Mouse (Mus musculus) hindbrain, embryonic 12.5 days (tissue): Measurements from ENCODE around the gene Yy2. TPM values are rescaled to one million over a fixed set of nuclear protein-coding genes. Genes with fewer than 3 reads are reported as not detected.
A peak's percentile ranks its signal among the peaks of the same experiment; 100 is the strongest.

Source experiments
- ATAC-seq: fragments of 200-750 bp; cut with Nextera tagmentation; 2 replicates; pipeline ENCODE4 v1.8.0; 2017; ENCODE audit warnings: moderate TSS enrichment; ENCODE audit not compliant: low FRiP score
- H3K27ac ChIP-seq: fragments of 300-500 bp; sonication (generic); 2 replicates; pipeline ENCODE4 v1.5.1; 2016; ENCODE audit warnings: mild to moderate bottlenecking
- H3K27me3 ChIP-seq: fragments of 300-500 bp; sonication (generic); 2 replicates; pipeline ENCODE4 v1.6.1; 2016; ENCODE audit warnings: mild to moderate bottlenecking
- H3K36me3 ChIP-seq: fragments of 300-500 bp; sonication (generic); 2 replicates; pipeline ENCODE4 v1.6.1; 2016; ENCODE audit warnings: mild to moderate bottlenecking
- H3K4me1 ChIP-seq: fragments of 300-500 bp; sonication (generic); 2 replicates; pipeline ENCODE4 v1.6.1; 2016
- H3K4me2 ChIP-seq: fragments of 300-500 bp; sonication (generic); replicated peaks from 2 replicates; pipeline ENCODE4 v1.6.1; 2016; ENCODE audit warnings: mild to moderate bottlenecking
- H3K4me3 ChIP-seq: fragments of 300-500 bp; sonication (generic); 2 replicates; pipeline ENCODE4 v1.5.1; 2016; ENCODE audit warnings: mild to moderate bottlenecking
- H3K9ac ChIP-seq: fragments of 300-500 bp; sonication (generic); 2 replicates; pipeline ENCODE4 v1.6.1; 2016; ENCODE audit warnings: mild to moderate bottlenecking, moderate library complexity
- H3K9me3 ChIP-seq: fragments of 300-500 bp; sonication (generic); replicated peaks from 2 replicates; pipeline ENCODE4 v1.6.1; 2016; ENCODE audit warnings: mild to moderate bottlenecking
- WGBS: fragments of 180-500 bp; shearing (Covaris S2); methylation state at CpG from one replicate; pipeline ENCODE4 v1.1.7; 2016; 5-methylcytosine and 5-hydroxymethylcytosine counted together
- polyA plus RNA-seq: library from polyadenylated mRNA; unstranded; fragments of >200 nt; fragmentation: Nextera tagmentation; extraction: Ambion mirVana; gene quantifications from 2 replicates; pipeline ENCODE4 v1.2.1, GENCODE M21; 2016

Gene Yy2
- 4.6 and 5.0 TPM in 2 replicates for polyA plus RNA-seq

DNA sequence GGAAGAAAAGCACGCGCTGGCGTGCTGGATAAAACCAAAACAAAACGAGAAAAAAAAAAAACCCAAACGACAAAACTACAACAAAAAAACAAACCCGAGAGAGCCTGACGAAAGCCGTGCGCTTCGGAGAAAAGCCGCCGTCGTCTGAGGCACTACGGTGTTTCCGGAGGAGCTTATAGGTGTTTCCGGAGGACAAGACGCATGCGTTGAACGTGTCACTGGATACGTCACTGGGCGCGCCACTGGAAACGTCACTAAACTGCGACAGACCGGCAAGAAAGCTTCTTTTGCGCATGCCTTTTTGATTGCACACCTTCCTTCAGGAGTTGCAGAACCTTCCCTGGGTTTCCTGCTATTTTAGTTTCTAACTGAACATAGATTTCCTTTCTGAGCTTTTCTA is at the start of gene Yy2:
Yy2 (minus strand) TSS at position 146 of the 400 bp plus-strand sequence.
- WGBS: 85% methylated on average over 26 of the region's 26 CpGs
- H3K27ac ChIP-seq: no peak within 1 kb of the TSS
- no peak for ATAC-seq
- no peak within 1 kb of the TSS for H3K4me2 ChIP-seq
- H3K27me3 ChIP-seq: no peaks in the 10 kb centered on the region
- H3K9me3 ChIP-seq: no peaks in the 10 kb centered on the region
- H3K4me3 ChIP-seq: no peak within 1 kb of the TSS
- H3K9ac ChIP-seq: no peak within 1 kb of the TSS
- no peaks in the 10 kb centered on the region for H3K36me3 ChIP-seq
- no peaks in the 10 kb centered on the region for H3K4me1 ChIP-seq

- Histone ChIP-seq H3K27me3 (no peaks in the 10 kb centered on the region), H3K9me3 (no peaks in the 10 kb centered on the region), H3K9ac (no peak overlapping the region), H3K4me1 (no peaks in the 10 kb centered on the region), H3K36me3 (no peaks in the 10 kb centered on the region), H3K27ac (no peak overlapping the region), H3K4me2 (peak overlapping the region; percentile 37), H3K4me3 (0 out of 2 replicates have a peak overlapping the region, but pooled peaks have one; percentile 7)
- WGBS: 18% methylated on average over 30 of the region's 32 CpGs
- ATAC-seq: no peak
Measured at GRCm38 (mm10) chrX:157612894-157613293, 44.1 kb upstream of the Yy2 start.

- H3K4me1 ChIP-seq: no peaks in the 10 kb centered on the region
- no peaks in the 10 kb centered on the region for H3K27me3 ChIP-seq
- no peaks in the 10 kb centered on the region for H3K36me3 ChIP-seq
- H3K27ac ChIP-seq: no peak overlapping the region
- no peak overlapping the region for H3K4me3 ChIP-seq
- H3K4me2 ChIP-seq: no peak overlapping the region
- H3K9ac ChIP-seq: no peak overlapping the region
- ATAC-seq: no peak
- 11% methylated on average over 3 of the region's 3 CpGs for WGBS
- no peaks in the 10 kb centered on the region for H3K9me3 ChIP-seq
Measured at GRCm38 (mm10) chrX:157601450-157601849, 32.7 kb upstream of the Yy2 start.

GRCm38 (mm10) chrX:157598186-157598996 is 29.6 kb upstream of the Yy2 start, which contains the start of gene Mbtps2:
Gene Mbtps2, minus strand, starts transcription at chrX:157598715.
- Histone ChIP-seq H3K4me3 (peak within 1 kb of the TSS; percentile 58), H3K9me3 (no peaks in the 10 kb centered on the region), H3K27ac (peak within 1 kb of the TSS; percentile 91), H3K27me3 (no peaks in the 10 kb centered on the region), H3K36me3 (no peaks in the 10 kb centered on the region), H3K4me1 (no peaks in the 10 kb centered on the region), H3K4me2 (peak within 1 kb of the TSS; percentile 46), H3K9ac (peak within 1 kb of the TSS; percentile 74)
- 13% methylated on average over 60 of the region's 74 CpGs for WGBS
- peak; percentile 89 for ATAC-seq

GRCm38 (mm10) chrX:157597585-157598185 is 28.9 kb upstream of the Yy2 start:
- Histone ChIP-seq H3K9ac (peak overlapping the region; percentile 74), H3K4me2 (peak overlapping the region; percentile 46), H3K9me3 (no peaks in the 10 kb centered on the region), H3K27me3 (no peaks in the 10 kb centered on the region), H3K4me1 (no peaks in the 10 kb centered on the region), H3K36me3 (no peaks in the 10 kb centered on the region), H3K27ac (peak overlapping the region; percentile 91), H3K4me3 (peak overlapping the region; percentile 58)
- ATAC-seq: peak; percentile 23; the same call in 1 of the 2 replicates
- 27% methylated on average over 17 of the region's 17 CpGs for whole genome bisulfite sequencing

GRCm38 (mm10) chrX:157596802-157597201 is 28.0 kb upstream of the Yy2 start:
- H3K4me1 ChIP-seq: no peaks in the 10 kb centered on the region
- no peaks in the 10 kb centered on the region for H3K9me3 ChIP-seq
- no peak for ATAC-seq
- H3K4me3 ChIP-seq: 0 out of 2 replicates have a peak overlapping the region, but pooled peaks have one; percentile 58
- H3K36me3 ChIP-seq: no peaks in the 10 kb centered on the region
- WGBS: 87% methylated on average over 5 of the region's 5 CpGs
- peak overlapping the region; percentile 47; the same call in 1 of the 2 replicates for H3K9ac ChIP-seq
- no peaks in the 10 kb centered on the region for H3K27me3 ChIP-seq
- no peak overlapping the region for H3K27ac ChIP-seq
- peak overlapping the region; percentile 46 for H3K4me2 ChIP-seq

- Histone ChIP-seq H3K27ac (no peak overlapping the region), H3K9ac (no peak overlapping the region), H3K36me3 (no peaks in the 10 kb centered on the region), H3K4me1 (no peaks in the 10 kb centered on the region), H3K4me2 (no peak overlapping the region), H3K27me3 (no peaks in the 10 kb centered on the region), H3K4me3 (no peak overlapping the region), H3K9me3 (no peaks in the 10 kb centered on the region)
- no peak for ATAC-seq
- 85% methylated on average over 6 of the region's 6 CpGs for WGBS
Measured at GRCm38 (mm10) chrX:157595927-157596326, 27.1 kb upstream of the Yy2 start.

DNA sequence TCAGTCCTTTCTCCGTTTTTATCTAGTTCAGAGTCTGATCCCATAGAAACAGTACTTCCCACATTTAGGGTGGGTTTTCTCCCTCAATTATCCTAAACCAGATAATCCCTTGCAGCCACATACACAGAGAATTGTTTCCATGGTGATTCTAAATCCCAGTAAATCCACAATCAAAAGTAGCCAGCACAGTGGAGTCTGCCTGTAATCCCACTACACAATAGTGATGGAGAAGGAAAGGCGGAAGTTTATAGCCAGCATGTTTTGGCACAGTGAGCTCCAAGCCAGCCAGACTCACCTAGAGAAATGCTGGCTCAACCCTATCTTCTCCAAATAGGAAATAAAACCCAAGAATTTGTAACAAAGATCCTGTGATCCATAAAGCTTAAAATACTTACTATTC is 25.8 kb upstream of the Yy2 start:
- H3K27ac ChIP-seq: no peak overlapping the region
- H3K36me3 ChIP-seq: no peaks in the 10 kb centered on the region
- no peaks in the 10 kb centered on the region for H3K27me3 ChIP-seq
- H3K9ac ChIP-seq: no peak overlapping the region
- no peak overlapping the region for H3K4me2 ChIP-seq
- no peak overlapping the region for H3K4me3 ChIP-seq
- H3K9me3 ChIP-seq: no peaks in the 10 kb centered on the region
- no peak for ATAC-seq
- WGBS: 78% methylated on average over 2 of the region's 2 CpGs
- no peaks in the 10 kb centered on the region for H3K4me1 ChIP-seq

- no peak overlapping the region for H3K4me3 ChIP-seq
- 58% methylated on average over 5 of the region's 5 CpGs for WGBS
- no peak overlapping the region for H3K4me2 ChIP-seq
- no peak overlapping the region for H3K27ac ChIP-seq
- H3K36me3 ChIP-seq: no peaks in the 10 kb centered on the region
- H3K27me3 ChIP-seq: no peaks in the 10 kb centered on the region
- ATAC-seq: no peak
- no peak overlapping the region for H3K9ac ChIP-seq
- H3K9me3 ChIP-seq: no peaks in the 10 kb centered on the region
- no peaks in the 10 kb centered on the region for H3K4me1 ChIP-seq
Measured at GRCm38 (mm10) chrX:157587001-157587400, 18.2 kb upstream of the Yy2 start.

GRCm38 (mm10) chrX:157586397-157586796 is 17.6 kb upstream of the Yy2 start:
- no peak overlapping the region for H3K4me3 ChIP-seq
- ATAC-seq: no peak
- no peaks in the 10 kb centered on the region for H3K4me1 ChIP-seq
- no peaks in the 10 kb centered on the region for H3K27me3 ChIP-seq
- H3K36me3 ChIP-seq: no peaks in the 10 kb centered on the region
- no peak overlapping the region for H3K9ac ChIP-seq
- H3K4me2 ChIP-seq: no peak overlapping the region
- no peak overlapping the region for H3K27ac ChIP-seq
- no peaks in the 10 kb centered on the region for H3K9me3 ChIP-seq

GRCm38 (mm10) chrX:157579108-157579614 is 10.4 kb upstream of the Yy2 start:
- H3K9ac ChIP-seq: no peak overlapping the region
- H3K9me3 ChIP-seq: no peaks in the 10 kb centered on the region
- ATAC-seq: no peak
- H3K27me3 ChIP-seq: no peaks in the 10 kb centered on the region
- no peak overlapping the region for H3K27ac ChIP-seq
- H3K4me1 ChIP-seq: no peaks in the 10 kb centered on the region
- H3K4me2 ChIP-seq: no peak overlapping the region
- 74% methylated on average over 6 of the region's 6 CpGs for WGBS
- H3K4me3 ChIP-seq: no peak overlapping the region
- 0 out of 2 replicates have a peak, but pooled peaks cover 3% of the 10 kb centered on the region for H3K36me3 ChIP-seq

DNA sequence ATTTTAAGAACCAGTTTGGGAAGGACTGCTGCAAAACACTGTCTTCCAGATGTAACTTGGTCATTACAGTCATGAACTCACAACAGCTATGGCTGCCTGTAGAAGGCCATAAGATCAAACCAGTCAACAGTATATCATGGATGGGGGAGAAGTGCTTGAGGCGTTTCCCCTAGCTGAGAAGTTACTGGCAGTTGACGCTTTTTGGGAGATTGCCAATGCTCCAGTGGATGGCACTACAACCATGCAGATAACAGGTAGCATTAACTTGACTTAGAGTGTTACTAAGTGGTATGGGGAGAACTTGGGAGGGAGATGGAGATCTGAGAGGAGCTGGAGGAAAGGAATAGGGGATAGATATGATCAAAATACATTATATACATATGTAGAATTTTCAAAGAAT is 5.9 kb upstream of the Yy2 start:
- no peak overlapping the region for H3K9ac ChIP-seq
- 0 out of 2 replicates have a peak, but pooled peaks cover 3% of the 10 kb centered on the region for H3K36me3 ChIP-seq
- no peaks in the 10 kb centered on the region for H3K9me3 ChIP-seq
- H3K4me3 ChIP-seq: no peak overlapping the region
- H3K4me2 ChIP-seq: no peak overlapping the region
- H3K4me1 ChIP-seq: no peaks in the 10 kb centered on the region
- 94% methylated on average over 2 of the region's 2 CpGs for WGBS
- H3K27ac ChIP-seq: no peak overlapping the region
- no peaks in the 10 kb centered on the region for H3K27me3 ChIP-seq
- ATAC-seq: no peak
